Mouse (Mus musculus): ENCODE results near the gene Scin. TPM values are rescaled to one million over a fixed set of nuclear protein-coding genes. Genes with fewer than 3 reads are reported as not detected.

Gene Scin
- polyA plus RNA-seq, 1 experiment from 2014 or later, result not detected

- 77% methylated on average over 6 of the region's 6 CpGs for WGBS
- no peaks in the 10 kb centered on the region for H3K36me3 ChIP-seq
- no peak for ATAC-seq (replicated peaks)
Observed at GRCm38 (mm10) chr12:40017955-40018505, 116.0 kb downstream of the Scin start.

GRCm38 (mm10) chr12:40016648-40017460 lies 117.2 kb downstream of the Scin start:
- peak overlapping the region; percentile 34 for H3K4me2 ChIP-seq (replicated peaks)
- peak; percentile 48; the same call in 1 of the 2 replicates for ATAC-seq (replicated peaks)
- H3K27me3 ChIP-seq, result no peaks in the 10 kb centered on the region
- WGBS, result 46% methylated on average over 19 of the region's 19 CpGs
- no peaks in the 10 kb centered on the region for H3K36me3 ChIP-seq
- 0 out of 2 replicates have a peak, but pooled peaks cover 4% of the 10 kb centered on the region for H3K4me1 ChIP-seq
- no peak overlapping the region for H3K27ac ChIP-seq (replicated peaks)
- H3K9me3 ChIP-seq, result no peaks in the 10 kb centered on the region
- 0 out of 2 replicates have a peak overlapping the region, but pooled peaks have one; percentile 4 for H3K9ac ChIP-seq (replicated peaks)
- peak overlapping the region; percentile 15; the same call in 1 of the 2 replicates for H3K4me3 ChIP-seq

More at GRCm38 (mm10) chr12:40017955-40018505, 116.0 kb downstream of the Scin start:
- no peaks in the 10 kb centered on the region for H3K9me3 ChIP-seq
- no peaks in the 10 kb centered on the region for H3K27me3 ChIP-seq
- no peak overlapping the region for H3K4me2 ChIP-seq (replicated peaks)
- no peak overlapping the region for H3K27ac ChIP-seq (replicated peaks)
- H3K9ac ChIP-seq (replicated peaks), result no peak overlapping the region
- H3K4me3 ChIP-seq, result no peak overlapping the region
- H3K4me1 ChIP-seq, result 0 out of 2 replicates have a peak, but pooled peaks cover 4% of the 10 kb centered on the region

- Histone ChIP-seq H3K4me2 (replicated peaks) (no peak overlapping the region), H3K27ac (replicated peaks) (no peak overlapping the region), H3K4me3 (no peak overlapping the region), H3K27me3 (no peaks in the 10 kb centered on the region), H3K4me1 (0 out of 2 replicates have a peak, but pooled peaks cover 4% of the 10 kb centered on the region), H3K9ac (replicated peaks) (no peak overlapping the region), H3K36me3 (no peaks in the 10 kb centered on the region), H3K9me3 (no peaks in the 10 kb centered on the region)
- WGBS, result 55% methylated on average over 9 of the region's 9 CpGs
- no peak for ATAC-seq (replicated peaks)
Observed at GRCm38 (mm10) chr12:40016068-40016467, 118.0 kb downstream of the Scin start.

- Histone ChIP-seq H3K36me3 (no peaks in the 10 kb centered on the region), H3K4me3 (no peak overlapping the region), H3K4me2 (replicated peaks) (no peak overlapping the region), H3K27ac (replicated peaks) (no peak overlapping the region), H3K27me3 (no peaks in the 10 kb centered on the region), H3K4me1 (no peaks in the 10 kb centered on the region), H3K9me3 (no peaks in the 10 kb centered on the region), H3K9ac (replicated peaks) (no peak overlapping the region)
- WGBS, result 67% methylated on average over 2 of the region's 2 CpGs
- ATAC-seq (replicated peaks), result no peak
Observed at GRCm38 (mm10) chr12:40009866-40010265, 124.2 kb downstream of the Scin start.

Other genes starting within 250 kb of the Scin start
- gene Arl4a, start 96.2 kb downstream of the Scin start, polyA plus RNA-seq (2015; fragmentation: Nextera tagmentation; extraction: Ambion mirVana), result 66.6 and 73.7 TPM in 2 replicates
- gene Lsmem1, start 65.3 kb upstream of the Scin start, polyA plus RNA-seq (2015; fragmentation: Nextera tagmentation; extraction: Ambion mirVana), result not detected in 2 replicates
- 165 and 181 TPM in 2 replicates for gene Ifrd1, start 114.3 kb upstream of the Scin start, polyA plus RNA-seq (2015; fragmentation: Nextera tagmentation; extraction: Ambion mirVana)

Data from forebrain, embryonic 15.5 days (tissue).